Mouse (Mus musculus) midbrain, embryonic 11.5 days (tissue): ENCODE results near the gene Sesn1. TPM values are rescaled to one million over a fixed set of nuclear protein-coding genes. Genes with fewer than 3 reads are reported as not detected.
A peak's percentile ranks its signal among the peaks of the same experiment; 100 is the strongest.

Experiments
- ATAC-seq: fragments of 200-750 bp; cut with Nextera tagmentation; 2 replicates; pipeline ENCODE4 v1.8.0; 2017; ENCODE audit warnings: moderate TSS enrichment, moderate library complexity; ENCODE audit not compliant: low FRiP score
- DNase-seq: peaks from one replicate; pipeline ENCODE4 v3.0.0; 2015; ENCODE audit warnings: low spot score; ENCODE audit errors: missing footprints
- H3K27ac ChIP-seq: fragments of 300-500 bp; sonication (generic); 2 replicates; pipeline ENCODE4 v1.5.1; 2014; ENCODE audit warnings: low read depth, low read length
- H3K27me3 ChIP-seq: fragments of 300-500 bp; sonication (generic); 2 replicates; pipeline ENCODE4 v1.6.1; 2014; ENCODE audit warnings: mild to moderate bottlenecking, low read length, moderate library complexity, mixed read lengths; ENCODE audit not compliant: control insufficient read depth, insufficient read depth
- H3K36me3 ChIP-seq: fragments of 300-500 bp; sonication (generic); 2 replicates; pipeline ENCODE4 v1.6.1; 2014; ENCODE audit warnings: mild to moderate bottlenecking, low read length, moderate library complexity, mixed read lengths; ENCODE audit not compliant: control insufficient read depth, insufficient read depth
- H3K4me1 ChIP-seq: fragments of 300-500 bp; sonication (generic); 2 replicates; pipeline ENCODE4 v1.6.1; 2014; ENCODE audit warnings: low read length; ENCODE audit not compliant: control insufficient read depth, insufficient read depth
- H3K4me2 ChIP-seq: fragments of 300-500 bp; sonication (generic); 2 replicates; pipeline ENCODE4 v1.6.1; 2014; ENCODE audit warnings: mild to moderate bottlenecking, moderate library complexity
- H3K4me3 ChIP-seq: fragments of 300-500 bp; sonication (generic); 2 replicates; pipeline ENCODE4 v1.5.1; 2014; ENCODE audit warnings: low read depth, low read length
- H3K9ac ChIP-seq: fragments of 300-500 bp; sonication (generic); 2 replicates; pipeline ENCODE4 v1.6.1; 2014; ENCODE audit warnings: low read length
- H3K9me3 ChIP-seq: fragments of 300-500 bp; sonication (generic); 2 replicates; pipeline ENCODE4 v1.6.1; 2016; ENCODE audit warnings: low read length; ENCODE audit not compliant: control insufficient read depth
- WGBS: fragments of 180-500 bp; shearing (Covaris S2); extraction: QIAGEN DNeasy Blood & Tissue Kit; methylation state at CpG from one replicate; pipeline ENCODE4 v1.1.7; 2014; 5-methylcytosine and 5-hydroxymethylcytosine counted together
- polyA plus RNA-seq: library from polyadenylated mRNA; unstranded; fragments of >200 nt; fragmentation: Nextera tagmentation; extraction: Ambion mirVana; gene quantifications from 2 replicates; pipeline ENCODE4 v1.2.1, GENCODE M21; 2014

Sesn1 gene
- 22.2 and 26.8 TPM in 2 replicates for polyA plus RNA-seq

DNA sequence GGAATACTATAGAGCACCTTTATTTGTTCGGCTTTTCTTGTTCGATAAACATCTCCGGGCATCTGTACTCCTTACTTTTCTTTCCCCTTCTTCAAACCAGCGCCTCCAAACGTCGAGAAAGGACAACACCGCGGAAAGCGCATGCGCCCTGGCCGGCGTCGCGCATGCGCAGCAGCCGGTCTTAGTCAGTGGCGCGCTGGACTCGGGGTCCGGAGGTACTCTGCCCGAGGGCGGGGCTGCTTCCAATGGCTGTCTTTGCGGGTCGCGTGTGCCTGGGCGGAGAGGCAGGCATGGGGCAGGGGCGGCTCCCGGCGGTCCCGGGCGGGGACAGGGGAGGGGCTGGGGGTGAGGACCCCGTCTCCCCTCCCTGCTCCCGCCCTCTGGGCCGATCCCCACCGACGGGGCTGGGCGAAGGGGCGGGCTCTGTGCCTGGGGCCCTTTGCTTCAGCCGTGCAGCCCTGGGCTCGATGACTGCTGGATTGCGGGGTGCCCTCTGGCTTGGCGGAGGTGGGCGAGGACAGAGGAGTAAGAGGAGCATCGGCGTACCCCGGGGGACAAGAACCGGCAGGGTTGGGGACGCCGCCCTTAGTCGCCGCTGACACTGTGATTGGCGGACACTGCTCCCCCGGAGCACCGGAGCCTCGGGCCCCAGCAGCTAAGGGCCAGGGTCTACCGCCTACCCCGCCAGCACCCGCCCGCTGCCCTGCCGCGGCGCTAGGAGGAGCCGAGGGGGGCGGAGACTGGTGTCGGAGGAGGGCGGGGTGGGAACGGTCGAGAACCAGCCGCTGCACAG lies at the start of gene Sesn1, which contains the start of gene Cep57l1:
Sesn1 (plus strand) TSS at position 165 of the 793 bp plus-strand sequence.
Cep57l1 (minus strand) TSS at position 101 of the 793 bp plus-strand sequence.
- ATAC-seq (peak; percentile 96), DNase-seq (peak; percentile 100)
- H3K4me2 ChIP-seq: peak within 1 kb of the TSS; percentile 65
- peaks cover 21% of the 10 kb centered on the region; the same call in 1 of the 2 replicates for H3K4me1 ChIP-seq
- under 1% methylated on average over 69 of the region's 69 CpGs for WGBS
- H3K36me3 ChIP-seq: no peaks in the 10 kb centered on the region
- H3K27ac ChIP-seq: peak within 1 kb of the TSS; percentile 90
- peak within 1 kb of the TSS; percentile 77 for H3K9ac ChIP-seq
- peak within 1 kb of the TSS; percentile 70 for H3K4me3 ChIP-seq
- no peaks in the 10 kb centered on the region for H3K27me3 ChIP-seq
- no peaks in the 10 kb centered on the region for H3K9me3 ChIP-seq

DNA sequence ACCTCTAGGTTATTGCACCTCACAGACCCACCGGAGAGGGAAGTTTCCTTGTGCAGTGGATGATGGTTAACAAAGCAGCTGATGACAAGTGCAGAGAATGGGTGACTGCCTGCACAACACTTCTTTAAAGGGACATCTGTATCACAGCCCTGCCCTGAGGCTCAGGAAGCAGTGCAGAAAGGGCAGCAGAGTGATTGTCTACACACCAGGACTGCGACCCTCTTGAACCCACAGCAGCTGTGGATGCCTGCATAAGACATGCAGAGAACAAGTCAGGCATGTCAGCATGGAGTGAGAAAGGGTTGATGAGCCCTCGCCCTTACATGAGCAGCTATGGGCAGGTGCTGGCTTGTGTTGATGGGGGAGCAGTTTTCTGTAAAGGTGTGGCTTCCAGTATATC lies 48.9 kb upstream of the Sesn1 start:
- H3K4me1 ChIP-seq: no peaks in the 10 kb centered on the region
- WGBS: 74% methylated on average over 3 of the region's 3 CpGs

DNA sequence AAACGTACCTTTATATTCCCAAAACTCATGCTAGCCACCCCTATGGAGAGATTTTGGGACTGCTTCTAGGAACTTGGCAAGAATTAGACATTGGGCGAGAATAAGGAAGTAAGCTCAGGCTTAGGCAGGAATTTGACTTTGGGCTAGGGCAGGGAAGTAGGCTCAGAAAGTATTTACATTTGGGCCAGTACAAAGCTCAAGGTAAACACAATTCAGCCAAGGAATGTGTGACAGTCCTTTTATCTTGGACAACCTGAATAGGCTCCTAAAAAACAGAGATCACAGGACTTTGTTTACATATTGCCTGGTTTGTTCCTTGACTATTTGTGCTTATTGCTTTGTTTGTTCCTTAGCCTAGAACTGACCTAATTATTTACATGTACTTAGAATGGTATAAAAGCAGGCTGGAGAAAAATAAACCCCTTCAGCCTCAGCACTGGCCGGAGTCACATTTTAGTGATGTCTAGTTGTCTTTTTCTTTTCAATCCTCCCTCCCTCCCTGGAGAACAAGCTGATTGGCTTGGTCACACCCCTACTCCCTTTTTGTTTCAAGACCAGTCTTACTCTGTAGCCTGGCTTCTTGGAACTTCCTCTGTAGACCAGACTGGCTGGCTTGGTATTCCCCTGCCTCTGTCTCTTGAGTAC lies 45.9 kb upstream of the Sesn1 start:
- H3K9ac ChIP-seq: no peak overlapping the region
- no peaks in the 10 kb centered on the region for H3K27me3 ChIP-seq
- H3K9me3 ChIP-seq: no peaks in the 10 kb centered on the region
- WGBS: 71% methylated on average over 3 of the region's 3 CpGs
- ATAC-seq: no peak
- no peaks in the 10 kb centered on the region for H3K36me3 ChIP-seq
- no peak overlapping the region for H3K4me2 ChIP-seq
- H3K4me1 ChIP-seq: no peaks in the 10 kb centered on the region
- no peak overlapping the region for H3K4me3 ChIP-seq
- no peak overlapping the region for H3K27ac ChIP-seq
- no peak for DNase-seq

More for the DNA sequence above, 48.9 kb upstream of the Sesn1 start:
- Histone ChIP-seq H3K27me3 (no peaks in the 10 kb centered on the region), H3K9ac (no peak overlapping the region), H3K4me3 (no peak overlapping the region), H3K4me2 (no peak overlapping the region), H3K36me3 (no peaks in the 10 kb centered on the region), H3K27ac (no peak overlapping the region), H3K9me3 (no peaks in the 10 kb centered on the region)
- DNase-seq: no peak
- no peak for ATAC-seq

DNA sequence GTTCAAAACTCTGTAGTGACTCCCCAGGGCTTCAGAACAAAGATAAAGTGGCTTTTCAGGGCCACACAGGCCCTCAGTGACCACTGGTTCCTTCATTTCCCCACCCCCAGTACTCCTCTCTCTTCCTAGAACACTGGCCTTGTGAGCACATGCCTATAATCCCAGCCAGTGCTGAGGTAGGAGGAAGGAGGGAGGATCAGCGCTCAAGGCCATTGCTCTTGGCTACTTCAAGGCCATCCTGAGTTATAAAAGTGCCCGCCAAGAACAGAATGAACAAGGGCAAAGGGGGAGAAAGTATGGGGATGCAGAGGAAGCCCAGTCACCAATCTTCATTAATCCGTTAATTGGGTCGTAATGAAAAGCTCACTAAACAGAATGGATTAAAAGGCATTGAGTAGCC lies 44.1 kb upstream of the Sesn1 start:
- no peaks in the 10 kb centered on the region for H3K4me1 ChIP-seq
- no peak overlapping the region for H3K4me2 ChIP-seq
- H3K27me3 ChIP-seq: no peaks in the 10 kb centered on the region
- no peak overlapping the region for H3K4me3 ChIP-seq
- H3K9me3 ChIP-seq: no peaks in the 10 kb centered on the region
- no peak overlapping the region for H3K9ac ChIP-seq
- 97% methylated on average over 4 of the region's 4 CpGs for WGBS
- H3K27ac ChIP-seq: no peak overlapping the region
- no peak for ATAC-seq
- DNase-seq: no peak
- H3K36me3 ChIP-seq: no peaks in the 10 kb centered on the region

DNA sequence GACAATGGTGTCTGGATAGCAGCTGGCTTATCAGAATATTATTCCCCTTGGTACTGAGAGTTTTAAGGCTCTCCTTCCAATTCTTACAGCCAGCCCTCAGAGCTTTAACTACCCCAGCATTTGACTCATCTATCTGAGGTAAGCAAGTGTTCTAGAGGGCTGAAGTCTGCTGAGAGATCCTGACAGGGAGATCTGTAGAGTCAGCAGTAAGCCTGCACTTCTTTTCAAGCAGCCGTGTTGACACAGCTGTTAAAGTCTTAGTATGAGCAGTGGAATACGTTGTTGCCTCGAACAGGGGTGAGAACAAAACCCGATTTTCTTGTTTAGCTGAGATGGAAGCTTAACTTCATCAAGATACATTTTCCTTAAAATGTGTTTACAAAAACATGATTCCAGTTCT lies 43.5 kb upstream of the Sesn1 start:
- ATAC-seq (no peak), DNase-seq (no peak)
- Histone ChIP-seq H3K4me3 (no peak overlapping the region), H3K27ac (no peak overlapping the region), H3K36me3 (no peaks in the 10 kb centered on the region), H3K9ac (no peak overlapping the region), H3K27me3 (no peaks in the 10 kb centered on the region), H3K4me1 (no peaks in the 10 kb centered on the region), H3K9me3 (no peaks in the 10 kb centered on the region), H3K4me2 (no peak overlapping the region)
- WGBS: 80% methylated on average over 4 of the region's 4 CpGs

DNA sequence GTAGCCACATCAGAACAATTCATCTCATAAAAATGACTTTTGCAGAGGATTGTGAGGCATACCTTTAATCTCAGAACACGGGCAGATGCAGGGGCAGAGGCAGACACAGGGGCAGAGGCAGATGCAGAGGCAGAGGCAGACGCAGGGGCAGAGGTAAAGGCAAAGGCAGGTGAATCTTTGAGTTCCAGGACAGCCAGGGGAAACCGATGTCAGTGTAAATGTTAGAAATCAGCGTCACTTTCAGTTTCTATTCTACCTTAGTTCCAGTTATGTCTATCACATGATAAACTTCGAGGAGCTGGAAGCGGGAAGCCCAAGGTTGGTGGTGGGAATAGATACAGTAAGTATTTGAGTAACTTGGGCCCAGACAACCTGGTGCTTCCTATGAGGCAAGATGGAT lies 42.5 kb upstream of the Sesn1 start:
- H3K9me3 ChIP-seq: no peaks in the 10 kb centered on the region
- H3K36me3 ChIP-seq: no peaks in the 10 kb centered on the region
- H3K4me2 ChIP-seq: no peak overlapping the region
- no peaks in the 10 kb centered on the region for H3K4me1 ChIP-seq
- no peak for DNase-seq
- H3K9ac ChIP-seq: no peak overlapping the region
- H3K4me3 ChIP-seq: no peak overlapping the region
- no peak for ATAC-seq
- no peaks in the 10 kb centered on the region for H3K27me3 ChIP-seq
- no peak overlapping the region for H3K27ac ChIP-seq
- 90% methylated on average over 6 of the region's 6 CpGs for WGBS

DNA sequence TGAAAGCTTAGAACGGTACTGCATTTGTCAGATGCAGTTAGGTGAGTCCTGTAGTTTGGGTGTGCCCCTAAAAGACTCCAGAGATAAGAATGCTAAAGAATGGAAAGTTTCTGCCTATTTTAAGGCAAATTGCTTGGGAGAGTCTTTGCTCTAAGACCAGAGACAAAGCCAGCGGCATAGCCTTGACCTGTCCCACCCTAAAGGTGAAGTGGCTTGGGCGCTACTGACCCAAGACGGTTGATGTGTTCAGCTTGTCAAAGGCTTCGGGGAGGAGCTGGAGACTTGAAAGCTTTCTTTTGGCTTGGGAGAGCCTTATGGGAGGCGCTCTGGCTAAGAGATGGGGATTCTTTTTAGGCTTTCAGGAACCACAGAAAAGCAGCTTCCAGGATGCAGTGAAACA lies 17.4 kb upstream of the Sesn1 start:
- no peaks in the 10 kb centered on the region for H3K4me1 ChIP-seq
- H3K36me3 ChIP-seq: peaks cover 8% of the 10 kb centered on the region; the same call in 1 of the 2 replicates
- DNase-seq (no peak), ATAC-seq (no peak)
- H3K4me2 ChIP-seq: no peak overlapping the region
- H3K4me3 ChIP-seq: no peak overlapping the region
- H3K9ac ChIP-seq: no peak overlapping the region
- no peaks in the 10 kb centered on the region for H3K27me3 ChIP-seq
- WGBS: 90% methylated on average over 6 of the region's 6 CpGs
- no peaks in the 10 kb centered on the region; the same call in 1 of the 2 replicates for H3K9me3 ChIP-seq
- H3K27ac ChIP-seq: no peak overlapping the region

DNA sequence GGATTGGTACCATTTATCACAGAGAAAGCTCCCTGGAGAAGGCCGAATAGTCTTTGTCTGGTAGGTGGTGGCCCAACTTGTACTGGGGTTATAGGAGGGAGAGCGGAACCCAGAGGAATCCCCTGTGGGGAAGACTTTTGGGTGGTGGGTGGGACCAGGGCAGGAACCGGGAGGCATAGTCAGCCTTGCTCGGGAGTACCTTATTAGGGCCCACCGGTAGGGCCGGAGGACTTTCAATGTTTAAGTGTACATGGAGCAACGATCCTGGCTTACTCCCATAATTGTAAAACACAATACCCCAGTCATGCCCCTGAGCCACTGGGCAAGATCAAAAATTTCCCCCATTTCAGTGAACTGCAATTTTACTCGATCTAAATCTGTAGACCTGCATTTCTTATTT lies 12.5 kb upstream of the Sesn1 start:
- no peak overlapping the region for H3K4me3 ChIP-seq
- DNase-seq: peak; percentile 54
- peaks cover 4% of the 10 kb centered on the region; the same call in 1 of the 2 replicates for H3K9me3 ChIP-seq
- H3K9ac ChIP-seq: no peak overlapping the region
- no peaks in the 10 kb centered on the region for H3K4me1 ChIP-seq
- no peak overlapping the region for H3K4me2 ChIP-seq
- no peak for ATAC-seq
- peaks cover 38% of the 10 kb centered on the region for H3K36me3 ChIP-seq
- WGBS: 96% methylated on average over 8 of the region's 8 CpGs
- no peaks in the 10 kb centered on the region for H3K27me3 ChIP-seq
- H3K27ac ChIP-seq: no peak overlapping the region

DNA sequence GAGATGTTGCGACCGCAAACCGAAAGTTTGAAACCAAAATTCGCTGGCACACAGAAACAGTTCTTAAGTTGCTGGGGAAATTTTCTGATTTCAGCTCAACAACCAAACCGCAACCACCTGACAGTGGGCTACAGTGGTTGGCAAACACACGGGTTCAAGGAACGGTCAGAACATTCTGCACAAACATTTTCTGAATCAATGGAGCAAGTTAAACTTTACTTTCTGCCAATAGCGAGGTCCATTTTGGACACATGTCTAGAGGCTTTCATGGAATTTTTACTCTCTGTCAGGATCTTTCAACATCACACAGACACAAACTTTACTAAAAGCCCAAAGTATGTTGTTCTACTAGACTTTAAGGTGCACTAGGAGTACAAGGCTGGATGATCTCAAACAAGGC lies 6.3 kb upstream of the Sesn1 start:
- no peak overlapping the region for H3K4me2 ChIP-seq
- ATAC-seq: no peak
- 94% methylated on average over 8 of the region's 8 CpGs for WGBS
- no peaks in the 10 kb centered on the region for H3K27me3 ChIP-seq
- no peak for DNase-seq
- no peak overlapping the region for H3K9ac ChIP-seq
- no peaks in the 10 kb centered on the region for H3K4me1 ChIP-seq
- H3K9me3 ChIP-seq: peaks cover 13% of the 10 kb centered on the region; the same call in 1 of the 2 replicates
- peaks cover 33% of the 10 kb centered on the region; the same call in 1 of the 2 replicates for H3K36me3 ChIP-seq
- no peak overlapping the region for H3K27ac ChIP-seq
- H3K4me3 ChIP-seq: no peak overlapping the region
